Mouse (Mus musculus) frontal cortex, postnatal 14 days (tissue): ENCODE results near the gene Arid1b.

Experiments
- DNase-seq, 2 experiments: peaks; one replicate each; pipeline ENCODE4 v3.0.0; 2022; ENCODE audit warnings: low spot score in 2 of 2

Arid1b gene

DNA sequence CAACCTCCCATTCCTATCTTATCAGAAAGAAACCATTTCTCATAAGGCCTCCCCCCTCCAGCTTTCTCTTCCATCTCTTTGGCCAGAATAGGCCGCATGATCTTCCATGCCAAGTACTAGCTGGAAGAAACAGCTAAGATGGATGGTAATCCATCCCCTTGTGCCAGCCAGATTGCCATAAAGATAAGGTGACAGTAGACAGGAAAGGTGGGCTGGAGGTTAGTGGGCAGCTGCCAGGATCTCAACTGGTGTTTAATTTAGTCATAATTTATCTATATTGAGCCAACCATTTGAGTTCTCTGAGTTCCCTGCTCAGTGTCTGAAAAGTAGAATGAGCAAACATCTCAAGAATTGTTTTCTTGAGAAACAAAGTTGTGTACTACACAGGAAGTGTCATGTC, 391.6 kb downstream of the Arid1b start:
- no peak for DNase-seq

DNA sequence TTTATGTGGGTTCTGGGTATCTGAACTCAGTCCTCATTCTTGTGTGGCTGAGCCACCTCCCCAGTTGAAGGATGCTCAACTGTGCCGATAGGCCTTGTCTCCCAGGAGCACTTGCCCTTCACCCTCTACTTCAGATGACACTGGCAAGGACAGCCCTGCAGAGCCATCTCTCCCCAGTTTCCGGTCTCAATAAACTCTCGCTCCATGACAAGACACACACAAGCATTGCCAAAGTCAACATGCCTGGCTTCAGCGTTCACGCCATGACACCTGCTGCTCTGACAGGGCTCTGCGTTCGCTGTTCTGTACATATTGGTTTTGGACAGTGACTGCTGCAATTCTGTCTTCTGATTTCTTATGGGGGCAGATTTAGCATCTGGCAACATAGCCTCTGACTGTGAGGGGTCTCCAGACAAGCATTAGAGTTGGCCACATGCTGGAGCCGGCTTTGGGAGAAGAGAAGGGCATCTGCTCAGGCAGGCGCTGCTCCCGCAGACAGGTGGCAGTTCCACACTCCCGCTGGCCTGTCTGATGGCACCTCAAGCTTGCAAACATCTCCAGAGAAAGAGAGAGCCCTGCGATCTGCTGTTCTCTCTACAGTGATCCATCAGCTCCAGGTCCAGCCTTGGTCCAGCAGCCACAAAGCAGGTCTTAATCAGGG, 392.9 kb downstream of the Arid1b start:
- no peak for DNase-seq

DNA sequence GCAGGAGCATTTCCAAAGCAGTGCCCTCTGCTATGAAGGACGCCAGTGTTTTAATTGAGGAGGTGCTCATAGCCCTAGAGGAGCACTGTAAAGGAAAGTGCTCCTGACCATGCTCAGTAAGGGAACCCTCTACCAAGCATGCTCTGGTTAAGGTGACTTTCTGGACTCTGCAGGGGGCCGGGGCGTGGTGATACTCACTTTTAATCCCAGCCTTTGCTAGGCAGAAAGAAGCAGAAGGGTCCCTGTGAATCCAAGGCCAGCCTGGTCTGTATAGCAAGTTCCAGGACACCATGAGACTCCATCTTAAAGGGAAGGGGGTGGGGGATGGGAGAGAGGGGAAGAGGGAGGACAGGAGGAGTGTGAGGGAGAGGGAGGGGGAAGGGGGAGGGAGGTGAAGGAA, 394.2 kb downstream of the Arid1b start:
- no peak for DNase-seq

DNA sequence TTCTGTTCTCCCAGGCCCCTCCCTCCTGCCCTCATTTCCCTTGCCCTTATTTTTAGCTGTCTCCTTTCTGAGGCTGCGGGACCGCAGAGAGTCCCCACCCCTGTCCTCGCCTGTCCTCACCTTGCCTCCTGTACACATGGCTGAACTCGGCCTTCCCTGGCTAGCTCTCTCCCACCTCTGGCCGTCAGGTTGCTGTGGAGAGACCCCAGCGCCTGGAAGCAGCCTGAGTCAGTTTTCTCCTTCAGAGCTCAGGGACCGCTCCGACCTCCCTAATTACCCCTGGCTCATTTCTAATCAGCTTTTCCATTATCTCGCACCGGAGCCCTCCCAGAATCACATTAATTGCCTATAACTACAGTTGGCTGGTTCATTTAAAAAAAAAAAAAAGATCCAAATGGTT, 396.6 kb downstream of the Arid1b start:
- no peak for DNase-seq

DNA sequence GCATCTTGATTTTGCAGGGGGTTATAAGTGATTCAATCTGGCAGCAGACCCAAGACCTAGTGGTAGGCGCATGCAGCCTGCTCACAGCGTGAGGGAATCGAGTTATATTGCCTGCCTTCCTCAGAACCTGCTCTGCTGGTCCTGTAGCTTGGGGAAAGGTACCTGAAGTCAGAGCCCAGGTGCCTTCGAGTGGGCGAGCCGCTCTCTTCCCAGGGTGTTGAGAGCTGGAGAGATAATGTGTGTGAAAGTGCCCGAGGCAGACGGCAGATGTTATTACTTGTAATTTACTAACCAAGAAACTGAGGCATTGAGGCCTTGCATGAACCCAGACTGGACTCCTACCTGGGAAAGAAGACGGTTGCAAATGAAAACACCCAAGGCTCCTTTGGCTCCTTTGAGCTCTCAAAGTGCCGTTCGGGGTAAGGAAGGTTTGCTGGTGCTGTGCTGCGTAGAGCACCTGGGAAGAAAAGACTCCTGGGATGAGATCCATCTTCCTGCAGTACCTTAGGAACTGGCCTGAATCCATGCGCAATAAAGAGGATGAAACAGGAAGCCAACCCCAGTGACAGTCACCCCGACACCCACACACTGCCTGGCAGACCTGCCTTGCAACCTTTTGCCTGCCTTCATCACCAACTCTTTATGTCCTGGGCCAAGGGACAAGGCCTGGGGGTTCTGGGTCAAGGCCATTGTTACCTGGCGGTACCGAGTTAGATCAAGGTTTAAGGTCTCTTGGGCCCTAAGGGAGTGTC, 401.5 kb downstream of the Arid1b start:
- DNase-seq: no peak

DNA sequence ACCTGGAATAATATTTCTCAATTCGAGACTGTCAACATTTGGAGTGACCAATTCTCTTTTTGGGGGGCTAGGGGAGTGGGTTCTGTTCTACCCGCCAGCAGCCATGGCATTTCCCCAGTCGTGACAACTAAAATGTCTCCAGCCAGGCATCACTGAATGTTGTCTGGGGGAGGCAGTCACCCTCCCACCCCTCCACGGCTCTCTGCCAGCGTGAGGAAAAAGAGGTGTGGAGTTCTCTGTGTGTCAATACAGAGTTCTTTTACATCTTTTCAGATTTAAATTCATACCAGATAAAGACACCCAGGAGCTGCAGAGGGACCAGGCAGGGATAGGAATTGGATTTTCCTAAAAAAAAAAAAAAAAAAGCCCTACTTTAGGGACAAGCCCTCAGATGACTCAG, 402.1 kb downstream of the Arid1b start:
- DNase-seq: no peak
